Mouse (Mus musculus) midbrain, embryonic 14.5 days (tissue): ENCODE results near the gene Iars2. TPM values are rescaled to one million over a fixed set of nuclear protein-coding genes. Genes with fewer than 3 reads are reported as not detected.

Experiments used
- ATAC-seq: fragments of 200-750 bp; cut with Nextera tagmentation; 2 replicates; pipeline ENCODE4 v1.8.0; 2017; ENCODE audit warnings: moderate number of reproducible peaks, moderate library complexity; ENCODE audit not compliant: low FRiP score, low TSS enrichment
- DNase-seq: peaks from one replicate; pipeline ENCODE4 v3.0.0-alpha.2; 2015
- H3K27ac ChIP-seq: fragments of 300-500 bp; sonication (generic); replicated peaks from 2 replicates; pipeline ENCODE4 v1.5.1; 2014; ENCODE audit warnings: mild to moderate bottlenecking, low read depth, low read length, moderate library complexity
- H3K27me3 ChIP-seq: fragments of 300-500 bp; sonication (generic); 2 replicates; pipeline ENCODE4 v1.6.1; 2014; ENCODE audit warnings: low read length, control low read depth, mixed read lengths; ENCODE audit not compliant: control insufficient read depth, insufficient read depth
- H3K36me3 ChIP-seq: fragments of 300-500 bp; sonication (generic); 2 replicates; pipeline ENCODE4 v1.6.1; 2014; ENCODE audit warnings: low read length, control low read depth; ENCODE audit not compliant: control insufficient read depth, insufficient read depth
- H3K4me1 ChIP-seq: fragments of 300-500 bp; sonication (generic); 2 replicates; pipeline ENCODE4 v1.6.1; 2014; ENCODE audit warnings: mild to moderate bottlenecking, antibody characterized with exemption, low read length, control low read depth; ENCODE audit not compliant: control insufficient read depth, insufficient read depth
- H3K4me2 ChIP-seq: fragments of 300-500 bp; sonication (generic); 2 replicates; pipeline ENCODE4 v1.6.1; 2014; ENCODE audit warnings: mild to moderate bottlenecking, low read length, moderate library complexity
- H3K4me3 ChIP-seq: fragments of 300-500 bp; sonication (generic); replicated peaks from 2 replicates; pipeline ENCODE4 v1.5.1; 2014; ENCODE audit warnings: low read depth, low read length
- H3K9ac ChIP-seq: fragments of 300-500 bp; sonication (generic); replicated peaks from 2 replicates; pipeline ENCODE4 v1.6.1; 2014; ENCODE audit warnings: mild to moderate bottlenecking, low read length, moderate library complexity
- H3K9me3 ChIP-seq: fragments of 300-500 bp; sonication (generic); 2 replicates; pipeline ENCODE4 v1.6.1; 2016; ENCODE audit warnings: low read length, control low read depth, mixed read lengths; ENCODE audit not compliant: control insufficient read depth
- WGBS: fragments of 180-500 bp; shearing (Covaris S2); extraction: QIAGEN DNeasy Blood & Tissue Kit; methylation state at CpG from one replicate; pipeline ENCODE4 v1.1.7; 2014; 5-methylcytosine and 5-hydroxymethylcytosine counted together
- polyA plus RNA-seq: library from polyadenylated mRNA; unstranded; fragments of >200 nt; fragmentation: Nextera tagmentation; extraction: Ambion mirVana; gene quantifications from 2 replicates; pipeline ENCODE4 v1.2.1, GENCODE M21; 2014

Iars2 gene
- polyA plus RNA-seq = 14.0 and 22.3 TPM in 2 replicates

GRCm38 (mm10) chr1:185328721-185329610 lies at the start of gene Iars2:
Gene Iars2, minus strand, starts transcription at chr1:185329396.
- ATAC-seq (peak; percentile 91), DNase-seq (peak; percentile 95)
- Histone ChIP-seq H3K4me3 (peak within 1 kb of the TSS; percentile 94), H3K9ac (peak within 1 kb of the TSS; percentile 92), H3K9me3 (no peaks in the 10 kb centered on the region), H3K27me3 (no peaks in the 10 kb centered on the region), H3K36me3 (peaks cover 27% of the 10 kb centered on the region), H3K27ac (peak within 1 kb of the TSS; percentile 91), H3K4me1 (peaks cover 22% of the 10 kb centered on the region), H3K4me2 (peak within 1 kb of the TSS; percentile 80)
- under 1% methylated on average over 76 of the region's 76 CpGs for WGBS

GRCm38 (mm10) chr1:185377429-185377828 lies 48.2 kb upstream of the Iars2 start:
- 96% methylated on average over 2 of the region's 2 CpGs for WGBS
- no peak for DNase-seq

GRCm38 (mm10) chr1:185376390-185376789 lies 47.2 kb upstream of the Iars2 start:
- Histone ChIP-seq H3K27me3 (no peaks in the 10 kb centered on the region), H3K36me3 (peaks cover 92% of the 10 kb centered on the region), H3K9ac (no peak overlapping the region), H3K4me2 (no peak overlapping the region), H3K4me1 (no peaks in the 10 kb centered on the region), H3K9me3 (no peaks in the 10 kb centered on the region), H3K4me3 (no peak overlapping the region), H3K27ac (no peak overlapping the region)
- ATAC-seq (no peak), DNase-seq (no peak)

More at GRCm38 (mm10) chr1:185377429-185377828, 48.2 kb upstream of the Iars2 start:
- no peak for ATAC-seq
- Histone ChIP-seq H3K36me3 (peaks cover 91% of the 10 kb centered on the region), H3K4me2 (no peak overlapping the region), H3K4me1 (no peaks in the 10 kb centered on the region), H3K27me3 (no peaks in the 10 kb centered on the region), H3K9ac (no peak overlapping the region), H3K4me3 (no peak overlapping the region), H3K27ac (no peak overlapping the region), H3K9me3 (no peaks in the 10 kb centered on the region)

GRCm38 (mm10) chr1:185369979-185370378 lies 40.8 kb upstream of the Iars2 start:
- peaks cover 6% of the 10 kb centered on the region; the same call in 1 of the 2 replicates for H3K4me1 ChIP-seq
- H3K36me3 ChIP-seq = peaks cover 61% of the 10 kb centered on the region
- H3K9me3 ChIP-seq = no peaks in the 10 kb centered on the region
- H3K4me3 ChIP-seq = no peak overlapping the region
- no peak overlapping the region for H3K27ac ChIP-seq
- no peaks in the 10 kb centered on the region for H3K27me3 ChIP-seq
- DNase-seq (no peak), ATAC-seq (no peak)
- WGBS = 96% methylated on average over 6 of the region's 6 CpGs
- no peak overlapping the region for H3K4me2 ChIP-seq
- H3K9ac ChIP-seq = no peak overlapping the region

GRCm38 (mm10) chr1:185367383-185367782 lies 38.2 kb upstream of the Iars2 start:
- Histone ChIP-seq H3K4me1 (peaks cover 17% of the 10 kb centered on the region), H3K27me3 (no peaks in the 10 kb centered on the region), H3K4me2 (no peak overlapping the region), H3K9ac (no peak overlapping the region), H3K36me3 (peaks cover 40% of the 10 kb centered on the region), H3K27ac (no peak overlapping the region), H3K9me3 (no peaks in the 10 kb centered on the region), H3K4me3 (no peak overlapping the region)
- no peak for ATAC-seq
- WGBS = 88% methylated on average over 6 of the region's 6 CpGs
- DNase-seq = no peak

GRCm38 (mm10) chr1:185364183-185364540 lies 35.0 kb upstream of the Iars2 start:
- Histone ChIP-seq H3K9ac (peak overlapping the region; percentile 75), H3K9me3 (no peaks in the 10 kb centered on the region), H3K36me3 (peaks cover 15% of the 10 kb centered on the region; the same call in 1 of the 2 replicates), H3K27me3 (no peaks in the 10 kb centered on the region), H3K4me1 (peaks cover 22% of the 10 kb centered on the region), H3K27ac (no peak overlapping the region), H3K4me2 (peak overlapping the region; percentile 68), H3K4me3 (peak overlapping the region; percentile 99)
- DNase-seq (peak; percentile 1), ATAC-seq (no peak)
- 40% methylated on average over 6 of the region's 6 CpGs for WGBS

GRCm38 (mm10) chr1:185363526-185364182 lies 34.5 kb upstream of the Iars2 start:
- WGBS = 5% methylated on average over 22 of the region's 22 CpGs
- H3K4me2 ChIP-seq = peak overlapping the region; percentile 68
- ATAC-seq (0 out of 2 replicates have a peak, but pooled peaks have one; percentile 19), DNase-seq (peak; percentile 75)
- H3K9ac ChIP-seq = peak overlapping the region; percentile 75
- no peaks in the 10 kb centered on the region for H3K27me3 ChIP-seq
- peak overlapping the region; percentile 99 for H3K4me3 ChIP-seq
- H3K27ac ChIP-seq = peak overlapping the region; percentile 90
- peaks cover 22% of the 10 kb centered on the region for H3K4me1 ChIP-seq
- H3K36me3 ChIP-seq = peaks cover 14% of the 10 kb centered on the region; the same call in 1 of the 2 replicates
- H3K9me3 ChIP-seq = no peaks in the 10 kb centered on the region

GRCm38 (mm10) chr1:185362677-185363520 lies 33.7 kb upstream of the Iars2 start, which contains the start of gene Eprs:
Gene Eprs, plus strand, starts transcription at chr1:185363044.
- H3K27me3 ChIP-seq = no peaks in the 10 kb centered on the region
- peak within 1 kb of the TSS; percentile 75 for H3K9ac ChIP-seq
- H3K4me2 ChIP-seq = peak within 1 kb of the TSS; percentile 68
- peaks cover 18% of the 10 kb centered on the region for H3K36me3 ChIP-seq
- WGBS = under 1% methylated on average over 92 of the region's 92 CpGs
- H3K27ac ChIP-seq = peak within 1 kb of the TSS; percentile 90
- peaks cover 22% of the 10 kb centered on the region for H3K4me1 ChIP-seq
- H3K9me3 ChIP-seq = no peaks in the 10 kb centered on the region
- ATAC-seq (peak; percentile 97), DNase-seq (peak; percentile 100)
- H3K4me3 ChIP-seq = peak within 1 kb of the TSS; percentile 99
